Mouse (Mus musculus) CH12.LX (cell line): ENCODE measurements around the gene Pdzd2. TPM values are rescaled to one million over a fixed set of nuclear protein-coding genes. Genes with fewer than 3 reads are reported as not detected.

Experiments
- DNase-seq: peaks from one replicate; pipeline ENCODE4 v3.0.0-alpha.2; 2013; ENCODE audit errors: extremely low read depth
- H3K27ac ChIP-seq: 2 replicates; pipeline ENCODE4 v1.5.1; 2012; ENCODE audit warnings: low read depth, mild to moderate bottlenecking, control low read depth, moderate library complexity; ENCODE audit not compliant: insufficient read depth
- H3K27me3 ChIP-seq: replicated peaks from 2 replicates; pipeline ENCODE3; 2012; ENCODE audit warnings: inconsistent platforms
- H3K36me3 ChIP-seq, 2 experiments: replicated peaks in 1 of 2; 2 replicates each; pipeline versions ENCODE3 to v1.6.1; 2012; ENCODE audit warnings: inconsistent platforms in 1 of 2, low read length in 1 of 2, mild to moderate bottlenecking in 1 of 2, mixed read lengths in 1 of 2, moderate library complexity in 1 of 2; ENCODE audit not compliant: control insufficient read depth in 1 of 2, insufficient read depth in 1 of 2
- H3K4me1 ChIP-seq, 2 experiments: 2 replicates each; pipeline ENCODE4 v1.6.1; 2012; ENCODE audit warnings: inconsistent platforms in 1 of 2, moderate library complexity in 1 of 2; ENCODE audit not compliant: insufficient read depth in 2 of 2, control insufficient read depth in 1 of 2
- H3K4me2 ChIP-seq: 2 replicates; pipeline ENCODE4 v1.6.1; 2012; ENCODE audit warnings: low read depth, mild to moderate bottlenecking, control low read depth; ENCODE audit not compliant: poor library complexity, insufficient read depth, severe bottlenecking
- H3K4me3 ChIP-seq, 3 experiments: fragments of 150-350 bp in 1 of 3; sonication (generic) in 1 of 3; replicated peaks in 1 of 3; 2 replicates each; pipeline versions ENCODE3 to v1.5.1; 2011 to 2012; ENCODE audit warnings: low read depth in 2 of 3, low read length in 2 of 3, mild to moderate bottlenecking in 2 of 3, moderate library complexity in 2 of 3, control low read depth in 1 of 3, improper control_type of control experiment in 1 of 3, inconsistent platforms in 1 of 3, mixed read lengths in 1 of 3; ENCODE audit not compliant: poor library complexity in 1 of 3
- H3K79me2 ChIP-seq: replicated peaks from 2 replicates; pipeline ENCODE4 v1.6.1; 2012; ENCODE audit warnings: mild to moderate bottlenecking, moderate library complexity; ENCODE audit not compliant: control insufficient read depth, poor library complexity, insufficient read depth, severe bottlenecking; ENCODE audit errors: extremely low read depth
- H3K9ac ChIP-seq: 2 replicates; pipeline ENCODE4 v1.6.1; 2012; ENCODE audit warnings: low read depth, mild to moderate bottlenecking, control low read depth, moderate library complexity; ENCODE audit not compliant: insufficient read depth
- H3K9me3 ChIP-seq: replicated peaks from 2 replicates; pipeline ENCODE3; 2012; ENCODE audit warnings: low read length, inconsistent platforms, mixed read lengths
- BHLHE40 ChIP-seq: IDR thresholded peaks from 2 replicates; pipeline ENCODE4 v1.6.1; 2011; ENCODE audit warnings: mild to moderate bottlenecking, low read depth, low read length, improper control_type of control experiment
- CTCF ChIP-seq, 2 experiments: IDR thresholded peaks in 1 of 2; conservative IDR thresholded peaks in 1 of 2; 2 replicates each; pipeline ENCODE4 v1.5.1; 2011 to 2012; ENCODE audit warnings: low read depth in 2 of 2, low read length in 2 of 2, improper control_type of control experiment in 1 of 2, inconsistent platforms in 1 of 2, mild to moderate bottlenecking in 1 of 2, moderate library complexity in 1 of 2
- E2F4 ChIP-seq: IDR thresholded peaks from 2 replicates; pipeline ENCODE4 v1.6.1; 2011; ENCODE audit warnings: low read depth, low read length, improper control_type of control experiment; ENCODE audit not compliant: insufficient replicate concordance
- ETS1 ChIP-seq: conservative IDR thresholded peaks from 2 replicates; pipeline ENCODE4 v1.6.1; 2012; ENCODE audit warnings: low read depth, mild to moderate bottlenecking, inconsistent platforms, low read length, improper control_type of control experiment, moderate library complexity
- IRF4 ChIP-seq: IDR thresholded peaks from 2 replicates; pipeline ENCODE4 v1.6.1; 2014; ENCODE audit warnings: low read depth, mild to moderate bottlenecking, inconsistent platforms, low read length, improper control_type of control experiment
- MAFK ChIP-seq: IDR thresholded peaks from 2 replicates; pipeline ENCODE4 v1.6.1; 2011; ENCODE audit warnings: low read length, improper control_type of control experiment; ENCODE audit not compliant: insufficient replicate concordance
- MYC ChIP-seq: IDR thresholded peaks from 2 replicates; pipeline ENCODE4 v1.6.1; 2011; ENCODE audit warnings: low read depth, mild to moderate bottlenecking, improper control_type of control experiment, low read length
- PAX5 ChIP-seq: IDR thresholded peaks from 2 replicates; pipeline ENCODE4 v1.6.1; 2012; ENCODE audit warnings: low read length, inconsistent platforms, mixed read lengths
- RAD21 ChIP-seq: IDR thresholded peaks from 2 replicates; pipeline ENCODE4 v1.6.1; 2011; ENCODE audit warnings: low read depth, mild to moderate bottlenecking, low read length, improper control_type of control experiment, moderate library complexity
- SIN3A ChIP-seq: IDR thresholded peaks from 2 replicates; pipeline ENCODE4 v1.6.1; 2012; ENCODE audit warnings: low read length, improper control_type of control experiment, inconsistent platforms
- SMC3 ChIP-seq: IDR thresholded peaks from 2 replicates; pipeline ENCODE4 v1.6.1; 2011; ENCODE audit warnings: low read depth, low read length, improper control_type of control experiment
- UBTF ChIP-seq: IDR thresholded peaks from 2 replicates; pipeline ENCODE4 v1.6.1; 2012; ENCODE audit warnings: low read depth, mild to moderate bottlenecking, inconsistent platforms, low read length, improper control_type of control experiment, moderate library complexity
- USF2 ChIP-seq: conservative IDR thresholded peaks from 2 replicates; pipeline ENCODE4 v1.6.1; 2011; ENCODE audit warnings: low read depth, low read length, improper control_type of control experiment
- ZC3H11A ChIP-seq: IDR thresholded peaks from 2 replicates; pipeline ENCODE4 v1.6.1; 2012; ENCODE audit warnings: low read depth, mild to moderate bottlenecking, inconsistent platforms, low read length, improper control_type of control experiment
- dilution Hi-C: fragments of 300-500 bp; cut with MboI; formaldehyde crosslinking; loops from 2 replicates; pipeline ENCODE4 v1.14.3; 2020; ENCODE audit warnings: low sequenced_read_pairs; ENCODE audit not compliant: extremely low pct_unique_long_range_greater_than_20kb, extremely low pct_ligation_motif_present
- in situ Hi-C: fragments of 300-500 bp; cut with MboI; formaldehyde crosslinking; loops from 3 replicates; pipeline ENCODE4 v1.14.3; 2019; ENCODE audit warnings: low sequenced_read_pairs, low pct_ligation_motif_present, low pct_unique_long_range_greater_than_20kb, mixed read lengths
- polyA plus RNA-seq: library from polyadenylated mRNA; unstranded; fragments of >175 nt; gene quantifications from 2 replicates; pipeline ENCODE4 v1.2.1, GENCODE M21; 2012; ENCODE audit warnings: low read depth; ENCODE audit not compliant: insufficient read length
- total RNA-seq, 2 experiments: library from RNA; depleted of rRNA; stranded (reverse); fragments of 300-350 nt in 1 of 2; fragments of >200 nt in 1 of 2; gene quantifications; 2 replicates each; pipeline ENCODE4 v1.2.3; 2012 to 2014

Pdzd2 gene
- total and polyA plus RNA-seq, 3 experiments, result 0.04 to 0.24 (median 0.17) TPM

DNA sequence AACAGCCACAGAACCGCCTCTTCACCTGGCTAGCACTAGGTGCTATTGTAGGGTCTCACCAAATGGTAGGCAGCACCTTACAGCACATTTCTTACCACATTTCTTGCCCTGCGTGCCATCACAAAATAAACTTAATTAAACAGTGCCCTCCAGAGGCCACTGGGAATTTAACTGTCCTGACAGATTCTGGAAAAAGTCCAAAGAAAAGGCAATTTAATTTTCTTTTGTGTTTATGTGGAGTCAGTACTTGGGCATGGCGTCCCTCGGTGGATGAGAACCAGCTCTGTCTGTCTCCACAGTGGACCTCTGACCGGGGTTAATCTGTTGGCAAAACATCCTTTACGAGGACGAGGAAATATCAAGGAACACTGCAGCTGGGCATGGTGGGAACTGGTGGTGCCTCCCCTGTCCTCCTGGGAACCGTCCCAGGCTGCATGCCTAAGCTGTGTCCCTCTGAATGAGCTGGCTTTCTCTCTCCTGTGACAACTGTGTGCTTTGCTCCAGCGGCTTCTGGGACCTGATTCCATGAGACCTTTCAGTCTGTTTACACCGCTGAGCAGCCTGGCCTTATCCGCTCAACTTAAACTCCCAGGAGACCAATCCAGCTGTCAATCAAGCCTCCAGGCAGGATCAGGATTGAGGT, 162.5 kb downstream of the Pdzd2 start:
- H3K4me3 ChIP-seq, result no peak overlapping the region
- no peaks in the 10 kb centered on the region for H3K9me3 ChIP-seq
- H3K27me3 ChIP-seq, result no peaks in the 10 kb centered on the region
- no peaks in the 10 kb centered on the region for H3K79me2 ChIP-seq
- H3K36me3 ChIP-seq, result no peaks in the 10 kb centered on the region
- DNase-seq, result peak; percentile 32
- TF ChIP-seq MYC (peak; percentile 65), IRF4 (0 out of 2 replicates have a peak, but pooled peaks have one; percentile 13), MAFK (no peak), CTCF (conservative IDR thresholded peaks at IDR 0.05 in 1 of 2, IDR thresholded peaks at IDR 0.05 in 1 of 2; ENCODE audit: low read depth in 2 of 2, low read length in 2 of 2) (peak in 1 of 2 experiments; percentile 82; a peak in 2 of 4 replicates), RAD21 (peak; percentile 87), SMC3 (peak; percentile 75), ETS1 (no peak), BHLHE40 (0 out of 2 replicates have a peak, but pooled peaks have one; percentile 18), ZC3H11A (peak; percentile 26; the same call in 1 of the 2 replicates)
- H3K9ac ChIP-seq, result no peak overlapping the region
- in situ Hi-C loops, result loop anchor here (5.0 kb wide), 1 partner anchor 205 kb away; no protein-coding TSS in a partner anchor
- H3K27ac ChIP-seq, result no peak overlapping the region
- H3K4me1 ChIP-seq, result peaks cover 8 to 15% of the 10 kb centered on the region in 2 experiments
- peak overlapping the region; percentile 59; the same call in 1 of the 2 replicates for H3K4me2 ChIP-seq
- dilution Hi-C loops, result no loop called here

DNA sequence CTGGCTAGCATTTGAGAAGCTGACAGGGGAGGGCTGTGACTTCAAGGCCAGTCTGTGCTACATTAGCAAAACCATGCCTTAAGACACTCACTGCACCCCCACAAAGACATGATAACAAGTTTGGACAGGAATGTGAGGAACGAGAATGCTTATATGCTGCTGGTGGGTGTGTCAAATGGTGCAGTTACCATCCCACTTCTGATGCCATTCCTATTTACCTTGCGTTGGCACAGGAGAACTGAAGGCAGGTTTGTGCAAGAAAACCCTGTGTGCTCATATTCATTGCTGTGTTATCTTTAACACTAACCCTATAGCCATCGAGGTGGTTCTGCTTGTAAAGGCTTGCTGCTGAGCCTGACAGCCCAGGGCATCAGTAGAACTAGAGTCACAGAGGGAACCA, 166.1 kb downstream of the Pdzd2 start:
- TF ChIP-seq USF2 (no peak), SIN3A (no peak), UBTF (no peak), PAX5 (no peak), SMC3 (no peak), E2F4 (no peak)
- TF ChIP-seq, all 38 proteins: peak for 0
- Histone ChIP-seq H3K4me2 (no peak overlapping the region), H3K36me3 (no peaks in the 10 kb centered on the region), H3K4me1 (peaks cover 3 to 5% of the 10 kb centered on the region in 2 experiments; a peak in 3 of 4 replicates), H3K4me3 (no peak overlapping the region), H3K9ac (no peak overlapping the region), H3K27me3 (no peaks in the 10 kb centered on the region), H3K27ac (no peak overlapping the region), H3K9me3 (no peaks in the 10 kb centered on the region), H3K79me2 (no peaks in the 10 kb centered on the region)
- no peak for DNase-seq
- in situ Hi-C loops (no loop called here), dilution Hi-C loops (no loop called here)
